Mouse (Mus musculus): ENCODE data around the gene Pik3r6. TPM values are rescaled to one million over a fixed set of nuclear protein-coding genes. Genes with fewer than 3 reads are reported as not detected.

The Pik3r6 gene
- total and polyA plus RNA-seq, 2 experiments from 2014 or later, result 1.3 to 1.5 TPM

- no peak for DNase-seq (ENCODE audit: low spot score)
- TF ChIP-seq CTCF (IDR thresholded peaks at IDR 0.05; ENCODE audit: low read depth), result no peak
- Histone ChIP-seq H3K4me1 (ENCODE audit: insufficient read depth, low read length) (no peaks in the 10 kb centered on the region), H3K4me2 (ENCODE audit: low read depth, low read length) (no peak overlapping the region), H3K4me3 (ENCODE audit: low read length) (no peak overlapping the region), H3K36me3 (ENCODE audit: insufficient read depth, low read length) (no peaks in the 10 kb centered on the region), H3K9ac (replicated peaks; ENCODE audit: low read length) (no peak overlapping the region), H3K9me3 (ENCODE audit: low read length) (no peaks in the 10 kb centered on the region), H3K27me3 (ENCODE audit: insufficient read depth, low read length) (no peaks in the 10 kb centered on the region), H3K27ac (no peak overlapping the region)
- WGBS, result 66% methylated on average over 2 of the region's 2 CpGs
- no peak for ATAC-seq
These were observed 37.7 kb upstream of the Pik3r6 start for GRCm38 (mm10) chr11:68465090-68465489.

- H3K27ac ChIP-seq, result no peak overlapping the region
- H3K27me3 ChIP-seq (ENCODE audit: insufficient read depth, low read length), result no peaks in the 10 kb centered on the region
- no peaks in the 10 kb centered on the region for H3K4me1 ChIP-seq (ENCODE audit: insufficient read depth, low read length)
- H3K36me3 ChIP-seq (ENCODE audit: insufficient read depth, low read length), result no peaks in the 10 kb centered on the region
- no peak for TF ChIP-seq CTCF (IDR thresholded peaks at IDR 0.05; ENCODE audit: low read depth)
- ATAC-seq (no peak), DNase-seq (ENCODE audit: low spot score) (no peak)
- H3K4me3 ChIP-seq (ENCODE audit: low read length), result no peak overlapping the region
- no peak overlapping the region for H3K4me2 ChIP-seq (ENCODE audit: low read depth, low read length)
- H3K9ac ChIP-seq (replicated peaks; ENCODE audit: low read length), result no peak overlapping the region
- H3K9me3 ChIP-seq (ENCODE audit: low read length), result no peaks in the 10 kb centered on the region
- 74% methylated on average over 7 of the region's 7 CpGs for WGBS
These were observed 35.4 kb upstream of the Pik3r6 start for GRCm38 (mm10) chr11:68467441-68467840.

- H3K27me3 ChIP-seq (ENCODE audit: insufficient read depth, low read length), result no peaks in the 10 kb centered on the region
- H3K4me3 ChIP-seq (ENCODE audit: low read length), result no peak overlapping the region
- no peaks in the 10 kb centered on the region for H3K9me3 ChIP-seq (ENCODE audit: low read length)
- no peak for DNase-seq (ENCODE audit: low spot score)
- H3K27ac ChIP-seq, result no peak overlapping the region
- ATAC-seq, result no peak
- no peak overlapping the region for H3K4me2 ChIP-seq (ENCODE audit: low read depth, low read length)
- no peaks in the 10 kb centered on the region for H3K4me1 ChIP-seq (ENCODE audit: insufficient read depth, low read length)
- no peak overlapping the region for H3K9ac ChIP-seq (replicated peaks; ENCODE audit: low read length)
- no peak for TF ChIP-seq CTCF (IDR thresholded peaks at IDR 0.05; ENCODE audit: low read depth)
- no peaks in the 10 kb centered on the region for H3K36me3 ChIP-seq (ENCODE audit: insufficient read depth, low read length)
- WGBS, result 38% methylated on average over 9 of the region's 9 CpGs
These were observed 34.7 kb upstream of the Pik3r6 start for GRCm38 (mm10) chr11:68467962-68468612.

GRCm38 (mm10) chr11:68468886-68469285 lies 33.9 kb upstream of the Pik3r6 start:
- no peak overlapping the region for H3K27ac ChIP-seq

GRCm38 (mm10) chr11:68472162-68472849 lies 30.5 kb upstream of the Pik3r6 start:
- Histone ChIP-seq H3K9me3 (ENCODE audit: low read length) (no peaks in the 10 kb centered on the region), H3K4me1 (ENCODE audit: insufficient read depth, low read length) (no peaks in the 10 kb centered on the region), H3K4me3 (ENCODE audit: low read length) (no peak overlapping the region), H3K9ac (replicated peaks; ENCODE audit: low read length) (no peak overlapping the region), H3K27me3 (ENCODE audit: insufficient read depth, low read length) (no peaks in the 10 kb centered on the region), H3K27ac (no peak overlapping the region), H3K4me2 (ENCODE audit: low read depth, low read length) (no peak overlapping the region), H3K36me3 (ENCODE audit: insufficient read depth, low read length) (no peaks in the 10 kb centered on the region)
- 80% methylated on average over 5 of the region's 5 CpGs for WGBS
- TF ChIP-seq CTCF (IDR thresholded peaks at IDR 0.05; ENCODE audit: low read depth), result no peak
- no peak for DNase-seq (ENCODE audit: low spot score)
- ATAC-seq, result no peak

More at GRCm38 (mm10) chr11:68468886-68469285, 33.9 kb upstream of the Pik3r6 start:
- no peak for TF ChIP-seq CTCF (IDR thresholded peaks at IDR 0.05; ENCODE audit: low read depth)
- DNase-seq (ENCODE audit: low spot score) (no peak), ATAC-seq (no peak)
- 86% methylated on average over 4 of the region's 4 CpGs for WGBS
- H3K4me2 ChIP-seq (ENCODE audit: low read depth, low read length), result no peak overlapping the region
- no peaks in the 10 kb centered on the region for H3K27me3 ChIP-seq (ENCODE audit: insufficient read depth, low read length)
- no peak overlapping the region for H3K9ac ChIP-seq (replicated peaks; ENCODE audit: low read length)
- H3K9me3 ChIP-seq (ENCODE audit: low read length), result no peaks in the 10 kb centered on the region
- H3K4me1 ChIP-seq (ENCODE audit: insufficient read depth, low read length), result no peaks in the 10 kb centered on the region
- no peak overlapping the region for H3K4me3 ChIP-seq (ENCODE audit: low read length)
- no peaks in the 10 kb centered on the region for H3K36me3 ChIP-seq (ENCODE audit: insufficient read depth, low read length)

GRCm38 (mm10) chr11:68474600-68474999 lies 28.2 kb upstream of the Pik3r6 start:
- no peak overlapping the region for H3K27ac ChIP-seq
- 86% methylated on average over 6 of the region's 6 CpGs for WGBS
- DNase-seq (ENCODE audit: low spot score) (no peak), ATAC-seq (no peak)
- H3K36me3 ChIP-seq (ENCODE audit: insufficient read depth, low read length), result no peaks in the 10 kb centered on the region
- no peaks in the 10 kb centered on the region for H3K9me3 ChIP-seq (ENCODE audit: low read length)
- no peak for TF ChIP-seq CTCF (IDR thresholded peaks at IDR 0.05; ENCODE audit: low read depth)
- H3K4me3 ChIP-seq (ENCODE audit: low read length), result no peak overlapping the region
- H3K4me1 ChIP-seq (ENCODE audit: insufficient read depth, low read length), result no peaks in the 10 kb centered on the region
- H3K27me3 ChIP-seq (ENCODE audit: insufficient read depth, low read length), result no peaks in the 10 kb centered on the region
- no peak overlapping the region for H3K4me2 ChIP-seq (ENCODE audit: low read depth, low read length)
- H3K9ac ChIP-seq (replicated peaks; ENCODE audit: low read length), result no peak overlapping the region

- no peak overlapping the region for H3K4me2 ChIP-seq (ENCODE audit: low read depth, low read length)
- H3K27ac ChIP-seq, result no peak overlapping the region
- no peaks in the 10 kb centered on the region for H3K36me3 ChIP-seq (ENCODE audit: insufficient read depth, low read length)
- H3K9ac ChIP-seq (replicated peaks; ENCODE audit: low read length), result no peak overlapping the region
- no peak for TF ChIP-seq CTCF (IDR thresholded peaks at IDR 0.05; ENCODE audit: low read depth)
- H3K9me3 ChIP-seq (ENCODE audit: low read length), result no peaks in the 10 kb centered on the region
- no peak overlapping the region for H3K4me3 ChIP-seq (ENCODE audit: low read length)
- H3K4me1 ChIP-seq (ENCODE audit: insufficient read depth, low read length), result no peaks in the 10 kb centered on the region
- WGBS, result 94% methylated on average over 7 of the region's 7 CpGs
- ATAC-seq, result no peak
- no peaks in the 10 kb centered on the region for H3K27me3 ChIP-seq (ENCODE audit: insufficient read depth, low read length)
- DNase-seq (ENCODE audit: low spot score), result no peak
These were observed 27.1 kb upstream of the Pik3r6 start for GRCm38 (mm10) chr11:68475676-68476075.

All from hindbrain, postnatal 0 days (tissue).